In the genomic region with DNA sequence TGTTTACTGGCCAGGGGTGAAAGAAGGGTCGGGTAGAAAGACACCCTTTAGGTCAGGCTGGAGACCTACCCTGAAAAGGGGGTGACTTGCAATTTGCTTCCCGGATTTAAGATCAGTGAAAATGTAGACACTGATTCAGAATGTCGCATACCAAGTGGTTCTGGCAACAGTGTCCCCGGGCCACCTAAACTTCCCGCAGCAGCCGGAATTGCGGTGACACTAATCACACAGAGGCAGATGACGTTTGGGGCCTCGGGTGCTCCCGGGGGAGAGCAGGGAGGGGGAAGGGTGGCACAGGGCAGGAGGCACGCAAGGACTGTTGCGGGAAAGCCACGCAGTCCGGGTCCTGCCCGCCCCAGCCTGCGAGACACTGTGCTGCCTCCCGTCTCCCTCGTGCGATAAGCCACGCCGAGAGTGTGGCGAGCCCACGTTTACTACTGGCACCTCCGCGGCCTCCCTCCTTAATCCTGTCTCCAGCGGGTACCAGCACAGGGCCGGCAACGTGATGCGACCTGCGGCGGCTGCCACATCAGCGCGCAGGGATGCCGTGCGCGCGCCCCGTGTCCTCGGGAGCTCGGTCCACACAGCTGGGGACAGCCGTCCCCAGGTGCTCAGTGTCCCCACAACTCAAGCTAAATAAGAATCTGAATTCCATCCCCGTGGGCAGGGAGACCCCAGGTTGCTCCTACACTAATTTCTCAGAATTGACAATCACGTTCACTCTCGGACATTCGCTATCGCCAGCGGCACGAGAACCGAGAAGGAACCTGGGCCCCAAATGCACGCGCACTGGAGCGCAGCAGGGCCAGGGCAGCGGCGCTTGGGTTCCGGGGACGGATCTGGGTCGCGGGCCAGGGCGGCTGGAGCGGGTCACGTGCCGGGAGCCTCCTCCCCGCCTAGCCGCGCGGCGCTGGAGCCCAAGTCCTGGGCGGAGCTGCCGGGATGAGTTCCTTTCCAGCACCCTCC, we compare ENCODE assay signal across 8 mouse cellular contexts. TPM values are rescaled to one million over a fixed set of nuclear protein-coding genes. Genes with fewer than 3 reads are reported as not detected.
A peak's percentile ranks its signal among the peaks of the same experiment; 100 is the strongest.
DNase-seq lines count a peak whose midpoint lies in the region; ATAC-seq and TF ChIP-seq lines count a peak whose summit lies in the region.

No protein-coding gene starts in this region.

- H3K4me1 ChIP-seq in bone marrow macrophage, adult 2 months (ENCODE audit: control insufficient read depth, insufficient read depth, low read length) = peaks cover 3% of the 10 kb centered on the region
- H3K4me1 ChIP-seq in forebrain, embryonic 12.5 days = peaks cover 46% of the 10 kb centered on the region
- peaks cover 16% of the 10 kb centered on the region for H3K4me1 ChIP-seq in heart, embryonic 16.5 days (ENCODE audit: control insufficient read depth, insufficient read depth, low read length)
- peaks cover 27% of the 10 kb centered on the region for H3K4me1 ChIP-seq in liver, embryonic 12.5 days

- peak overlapping the region; percentile 92 for H3K27ac ChIP-seq in bone marrow macrophage, adult 2 months (ENCODE audit: insufficient read depth, low read depth, low read length)
- no peak overlapping the region for H3K27ac ChIP-seq in forebrain, embryonic 12.5 days
- H3K27ac ChIP-seq in heart, embryonic 16.5 days (ENCODE audit: low read length) = peak overlapping the region; percentile 93
- no peak overlapping the region for H3K27ac ChIP-seq in liver, embryonic 12.5 days

- H3K4me3 ChIP-seq in bone marrow macrophage, adult 2 months (ENCODE audit: insufficient read depth, low read length) = peak overlapping the region; percentile 93
- H3K4me3 ChIP-seq in forebrain, embryonic 12.5 days (replicated peaks) = peak overlapping the region; percentile 52
- H3K4me3 ChIP-seq in heart, embryonic 16.5 days (ENCODE audit: low read length) = peak overlapping the region; percentile 80
- H3K4me3 ChIP-seq in liver, embryonic 12.5 days = peak overlapping the region; percentile 50

- under 1% methylated on average over 69 of the region's 69 CpGs for WGBS in forebrain, embryonic 12.5 days
- under 1% methylated on average over 62 of the region's 69 CpGs for WGBS in heart, embryonic 16.5 days
- WGBS in liver, embryonic 12.5 days (ENCODE audit: insufficient replicate concordance) = under 1% methylated on average over 69 of the region's 69 CpGs

- DNase-seq in CD4-positive helper T cell, adult 2 months (ENCODE audit: low read depth, low spot score) = peak; percentile 20
- DNase-seq in kidney, postnatal 14 days = peak; percentile 91
- peak; percentile 72 for DNase-seq in neural tube, embryonic 10.5 days (ENCODE audit: extremely low spot score, low spot score)
- peak; percentile 76 for DNase-seq in telencephalon, adult 2 months (ENCODE audit: low read depth, low spot score)

- peak overlapping the region; percentile 52 for H3K9ac ChIP-seq in forebrain, embryonic 12.5 days
- H3K9ac ChIP-seq in heart, embryonic 16.5 days (ENCODE audit: low read length) = peak overlapping the region; percentile 86
- peak overlapping the region; percentile 12; the same call in 1 of the 2 replicates for H3K9ac ChIP-seq in liver, embryonic 12.5 days

- no peaks in the 10 kb centered on the region for H3K36me3 ChIP-seq in forebrain, embryonic 12.5 days (replicated peaks)
- H3K36me3 ChIP-seq in heart, embryonic 16.5 days (ENCODE audit: control insufficient read depth, insufficient read depth) = no peaks in the 10 kb centered on the region
- no peaks in the 10 kb centered on the region for H3K36me3 ChIP-seq in liver, embryonic 12.5 days

- peak; percentile 68 for ATAC-seq in forebrain, embryonic 12.5 days (ENCODE audit: low FRiP score)
- ATAC-seq in heart, embryonic 16.5 days (replicated peaks; ENCODE audit: extremely low read depth, insufficient read depth, low FRiP score) = peak; percentile 74
- 0 out of 2 replicates have a peak, but pooled peaks have one; percentile 8 for ATAC-seq in liver, embryonic 12.5 days

- peaks cover 70% of the 10 kb centered on the region for H3K27me3 ChIP-seq in forebrain, embryonic 12.5 days
- H3K27me3 ChIP-seq in heart, embryonic 16.5 days (ENCODE audit: control insufficient read depth, insufficient read depth, low read length) = peaks cover 12% of the 10 kb centered on the region
- H3K27me3 ChIP-seq in liver, embryonic 12.5 days (replicated peaks) = peaks cover 94% of the 10 kb centered on the region

- no peaks in the 10 kb centered on the region for H3K9me3 ChIP-seq in forebrain, embryonic 12.5 days
- no peaks in the 10 kb centered on the region for H3K9me3 ChIP-seq in heart, embryonic 16.5 days (replicated peaks; ENCODE audit: control insufficient read depth, low read length)
- no peaks in the 10 kb centered on the region for H3K9me3 ChIP-seq in liver, embryonic 12.5 days (replicated peaks)

- no peak for TF ChIP-seq POLR2A in bone marrow macrophage, adult 2 months (IDR thresholded peaks at IDR 0.05; ENCODE audit: borderline replicate concordance, low read depth, low read length)

- TF ChIP-seq CTCF in bone marrow macrophage, adult 2 months (IDR thresholded peaks at IDR 0.05; ENCODE audit: low read depth, low read length) = no peak

- H3K4me2 ChIP-seq in forebrain, embryonic 12.5 days = peak overlapping the region; percentile 100
- peak overlapping the region; percentile 99 for H3K4me2 ChIP-seq in heart, embryonic 16.5 days (ENCODE audit: low read depth, low read length)
- peak overlapping the region; percentile 66 for H3K4me2 ChIP-seq in liver, embryonic 12.5 days

RNA-seq across cellular contexts. Expression of a gene that starts 0.8 kb away (rescaled TPM):
- 40.5 and 50.0 TPM in 2 replicates for polyA plus RNA-seq in bone marrow macrophage, adult 2 months (2012; ENCODE audit: insufficient read depth, insufficient read length, missing spikeins)
- 1.5 and 1.6 TPM in 2 replicates for polyA plus RNA-seq in forebrain, embryonic 12.5 days (2016; fragmentation: Nextera tagmentation; extraction: Ambion mirVana)
- polyA plus RNA-seq in heart, embryonic 16.5 days (2015; fragmentation: Nextera tagmentation; extraction: Ambion mirVana) = 5.9 and 6.1 TPM in 2 replicates
- 0.11 and 0.15 TPM in 2 replicates for polyA plus RNA-seq in liver, embryonic 12.5 days (2016; fragmentation: Nextera tagmentation; extraction: Ambion mirVana)

Comparison
In these comparisons a context has a peak if more than half of its experiments do, and no peak if none do; other contexts are left out.
1. DNase-seq: peak in every context shown above with its lines; median percentile 91 in kidney, postnatal 14 days; 76 in telencephalon, adult 2 months; 72 in neural tube, embryonic 10.5 days; 20 in CD4-positive helper T cell, adult 2 months.
2. H3K27ac ChIP-seq: peak in bone marrow macrophage, adult 2 months (single experiment) and heart, embryonic 16.5 days (single experiment); none in forebrain, embryonic 12.5 days (single experiment) and liver, embryonic 12.5 days (single experiment).
3. ATAC-seq: peak in every context shown above with its lines; median percentile 74 in heart, embryonic 16.5 days; 68 in forebrain, embryonic 12.5 days; 8 in liver, embryonic 12.5 days.
4. H3K9ac ChIP-seq: peak in every context shown above with its lines; median percentile 86 in heart, embryonic 16.5 days; 52 in forebrain, embryonic 12.5 days; 12 in liver, embryonic 12.5 days.
5. Peak in every context shown above with its lines, with median percentiles within 50 percentile points of each other: H3K4me3 ChIP-seq and H3K4me2 ChIP-seq.